Mouse (Mus musculus) retina, postnatal 1 day (tissue): Measurements from ENCODE around the gene Smad3.

Experiments
- DNase-seq: peaks from one replicate; pipeline ENCODE4 v3.0.0-alpha.2; 2012

Smad3 gene

DNA sequence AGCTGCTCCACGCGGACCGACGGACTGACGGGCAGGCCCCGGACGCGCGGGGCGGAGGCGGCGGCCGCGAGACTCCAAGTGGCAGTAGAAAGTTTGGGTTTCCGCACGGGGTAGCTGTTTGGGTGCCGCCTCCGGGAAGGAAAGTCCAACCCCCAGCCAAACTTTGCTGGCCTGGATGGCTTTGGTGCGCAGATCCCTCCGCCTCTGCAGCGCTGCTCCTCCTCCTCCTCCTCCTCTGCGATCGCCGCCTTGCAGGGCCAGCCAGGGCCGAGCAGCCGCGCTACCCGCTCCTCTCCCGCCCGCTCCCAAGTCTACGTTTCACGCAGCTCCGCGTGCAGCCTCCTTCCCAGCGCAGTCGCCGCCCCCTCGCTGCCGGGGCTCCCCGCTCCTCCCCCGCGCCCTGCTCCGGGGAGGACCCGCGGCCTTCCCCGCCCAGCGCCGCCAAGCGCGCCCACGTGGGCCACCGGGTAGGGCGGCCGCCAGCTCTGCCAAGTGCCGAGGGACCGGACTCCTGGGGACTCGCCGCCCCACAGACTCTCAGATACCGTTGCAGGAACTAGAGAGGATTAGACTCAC lies at the start of gene Smad3:
Gene Smad3, minus strand, starts transcription at position 130 of the 576 bp plus-strand sequence.
- DNase-seq: peak; percentile 94

- DNase-seq: peak; percentile 55
These were observed 47.1 kb upstream of the Smad3 start for GRCm38 (mm10) chr9:63804847-63805246.

GRCm38 (mm10) chr9:63803181-63803591 lies 45.4 kb upstream of the Smad3 start:
- peak; percentile 80 for DNase-seq

- no peak for DNase-seq
These were observed 44.7 kb upstream of the Smad3 start for GRCm38 (mm10) chr9:63802504-63802903.

- DNase-seq: no peak
These were observed 44.3 kb upstream of the Smad3 start for GRCm38 (mm10) chr9:63802080-63802479.

DNA sequence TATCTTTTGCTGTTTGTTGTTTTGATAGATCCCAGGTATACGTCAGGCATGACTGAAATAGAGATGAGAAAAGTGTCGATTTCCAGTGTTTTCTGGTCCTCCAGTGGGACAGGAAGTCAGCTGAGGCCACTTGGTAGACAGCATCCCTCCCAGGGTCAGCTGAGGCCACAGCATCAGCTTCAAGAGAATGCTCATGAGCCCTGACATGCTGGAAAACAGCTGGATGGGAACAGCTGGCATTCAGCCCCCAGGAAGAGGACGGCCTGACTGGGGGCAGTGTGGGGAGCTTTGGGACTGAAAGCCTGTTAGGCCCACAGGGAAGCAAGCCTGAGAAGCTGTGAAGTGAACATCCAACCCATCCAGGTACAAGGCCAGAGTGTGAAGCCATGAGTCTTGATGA lies 38.6 kb upstream of the Smad3 start:
- no peak for DNase-seq

DNA sequence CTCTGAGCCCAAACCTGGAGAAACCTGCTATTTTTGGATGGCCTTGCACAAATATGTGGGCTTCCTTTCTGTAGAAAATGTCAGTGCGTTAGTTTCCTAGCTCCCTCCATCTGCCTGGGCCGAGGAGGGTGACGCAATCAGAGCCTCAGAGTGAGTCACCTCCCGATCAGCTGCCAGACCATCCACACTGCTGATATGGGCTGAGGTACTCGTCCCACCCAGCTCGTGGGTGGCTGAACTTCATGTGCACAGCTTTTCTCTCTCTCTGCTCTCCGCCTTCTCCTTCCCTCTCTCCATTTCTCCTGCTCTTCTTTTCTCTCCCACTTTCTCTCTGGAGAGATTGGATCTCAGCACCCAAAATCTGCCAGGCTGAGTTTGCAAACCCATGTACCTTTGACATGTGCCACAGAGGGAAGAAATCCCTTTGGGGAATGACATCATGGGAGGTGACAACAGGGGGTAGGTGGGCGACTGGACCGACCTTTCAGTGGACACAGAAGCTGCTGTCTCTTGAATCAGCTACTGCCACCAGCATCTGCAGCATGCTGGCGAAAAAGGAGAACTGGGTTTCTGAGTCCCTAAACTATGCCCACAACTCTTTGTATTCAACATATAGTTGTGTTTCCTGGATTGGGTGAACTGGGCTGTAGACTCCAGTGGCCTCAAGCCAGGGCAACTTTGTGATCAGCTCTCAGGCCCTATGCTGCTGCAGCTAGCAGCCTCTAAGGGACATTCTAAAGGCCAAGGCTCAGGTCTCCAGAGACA lies 36.1 kb upstream of the Smad3 start:
- DNase-seq: no peak

GRCm38 (mm10) chr9:63791716-63792115 lies 33.9 kb upstream of the Smad3 start:
- DNase-seq: no peak

GRCm38 (mm10) chr9:63791275-63791674 lies 33.5 kb upstream of the Smad3 start:
- no peak for DNase-seq

DNA sequence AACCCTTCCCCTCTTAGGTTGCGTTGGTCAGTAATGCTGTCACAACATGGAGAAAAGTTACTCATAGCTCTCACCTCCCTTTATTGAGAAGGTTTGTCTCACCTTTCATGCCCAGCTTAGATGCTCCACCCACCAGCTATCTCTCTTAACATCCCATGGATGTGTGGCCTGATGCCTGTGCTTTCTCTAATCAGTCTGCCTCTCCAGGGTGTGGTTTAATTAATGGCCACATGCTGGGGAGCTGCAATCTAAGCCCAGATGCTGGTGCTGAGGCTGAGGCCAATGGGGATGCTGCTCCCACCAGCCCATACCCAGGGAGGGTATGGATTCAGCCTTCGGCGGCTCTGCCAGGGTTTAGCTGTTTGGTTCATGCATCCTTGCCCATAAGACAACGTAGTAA lies 32.4 kb upstream of the Smad3 start:
- no peak for DNase-seq

DNA sequence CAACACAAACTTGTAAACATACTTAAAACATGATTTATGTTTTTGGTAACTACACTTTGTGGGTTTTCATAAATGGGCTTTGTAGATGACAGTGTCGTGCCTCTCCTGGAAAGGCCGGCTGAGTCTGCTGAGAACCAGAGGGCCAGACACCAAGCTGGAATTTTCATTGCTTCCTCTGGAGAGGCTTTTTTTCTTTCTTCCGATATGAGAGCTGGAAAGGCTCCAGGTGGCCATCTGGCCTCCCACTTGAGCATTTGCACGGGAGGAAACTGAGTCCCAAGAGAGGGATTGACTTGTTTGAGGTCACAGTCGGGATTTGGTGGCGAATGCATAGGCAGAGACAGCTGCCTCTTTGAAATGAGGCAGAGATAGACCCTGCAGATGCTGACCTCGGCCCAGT lies 31.6 kb upstream of the Smad3 start:
- DNase-seq: no peak

GRCm38 (mm10) chr9:63787606-63788005 lies 29.8 kb upstream of the Smad3 start:
- no peak for DNase-seq

GRCm38 (mm10) chr9:63787086-63787485 lies 29.3 kb upstream of the Smad3 start:
- DNase-seq: no peak

DNA sequence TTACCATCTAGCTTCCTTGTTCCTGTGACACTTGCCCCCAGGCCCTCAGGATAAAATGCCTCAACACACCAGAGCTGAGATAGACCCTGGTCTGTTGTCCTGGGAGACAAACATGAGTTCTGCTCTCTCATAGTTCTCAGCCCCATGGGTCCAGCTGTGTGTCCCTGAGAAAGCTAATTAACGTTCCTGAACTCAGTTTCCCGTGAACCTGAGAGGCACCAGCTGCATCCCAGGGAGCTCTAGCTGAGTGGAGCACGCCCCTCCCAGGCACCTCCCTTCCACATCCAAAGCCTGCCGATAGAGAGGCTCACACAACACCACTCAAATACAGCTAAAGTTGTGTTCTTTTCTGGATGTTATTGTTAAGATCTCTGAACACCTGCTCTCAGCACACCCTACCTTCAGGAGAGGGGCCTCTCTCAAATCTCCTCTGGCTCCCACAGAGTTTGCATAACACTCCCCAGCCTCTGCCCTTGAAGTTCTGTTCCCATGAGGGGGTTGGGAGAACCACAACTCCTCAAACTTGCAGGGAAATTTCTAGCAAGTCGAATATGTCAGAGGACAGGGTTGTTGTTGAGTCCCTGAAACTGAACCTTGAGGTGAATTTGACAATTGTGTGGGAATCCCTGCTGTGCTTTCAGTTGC lies 28.4 kb upstream of the Smad3 start:
- peak; percentile 41 for DNase-seq

GRCm38 (mm10) chr9:63785492-63785891 lies 27.7 kb upstream of the Smad3 start:
- no peak for DNase-seq

DNA sequence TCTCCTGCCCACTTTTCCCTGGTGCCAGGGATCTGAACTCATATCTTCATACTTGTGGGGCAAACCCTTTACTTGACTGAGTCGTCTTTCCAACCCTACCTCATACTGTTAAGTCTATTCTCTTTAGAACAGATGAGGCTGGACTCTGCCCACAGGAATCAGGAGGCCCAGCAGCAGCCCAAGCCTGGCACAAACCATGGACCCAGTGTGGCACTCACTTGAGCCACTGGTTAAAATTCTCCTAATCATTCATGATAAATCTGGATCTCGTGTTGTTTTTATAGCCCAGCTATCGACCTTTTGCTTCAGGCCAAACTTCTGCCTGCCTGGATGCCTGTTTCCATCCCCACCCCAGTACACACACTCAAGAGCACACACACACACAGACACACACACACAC lies 26.8 kb upstream of the Smad3 start:
- no peak for DNase-seq

- no peak for DNase-seq
These were observed 24.9 kb upstream of the Smad3 start for GRCm38 (mm10) chr9:63782744-63783143.

- DNase-seq: no peak
These were observed 24.1 kb upstream of the Smad3 start for GRCm38 (mm10) chr9:63781714-63782464.

- no peak for DNase-seq
These were observed 22.4 kb upstream of the Smad3 start for GRCm38 (mm10) chr9:63779950-63780887.

DNA sequence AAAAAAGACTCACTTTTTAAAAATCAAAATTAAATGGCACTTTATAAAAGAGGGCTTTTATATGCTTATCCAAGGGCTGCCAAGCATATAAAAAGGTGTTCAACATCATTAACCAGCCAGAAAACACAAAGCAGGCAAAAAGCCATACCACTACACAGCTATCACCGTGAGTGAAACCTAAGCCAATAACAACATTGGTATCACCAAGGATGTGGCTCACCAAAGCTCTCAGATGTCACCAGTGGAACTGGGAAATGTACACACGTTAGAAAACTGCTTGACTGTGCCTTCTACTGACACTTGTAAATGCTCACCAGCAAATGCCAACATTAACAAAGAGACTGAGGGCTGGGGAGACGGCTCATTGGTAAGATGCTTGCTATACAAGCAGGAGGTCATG lies 18.9 kb upstream of the Smad3 start:
- DNase-seq: no peak

- no peak for DNase-seq
These were observed 17.2 kb upstream of the Smad3 start for GRCm38 (mm10) chr9:63774854-63775483.

GRCm38 (mm10) chr9:63772452-63772851 lies 14.7 kb upstream of the Smad3 start:
- DNase-seq: no peak
